Mouse (Mus musculus): Measurements from ENCODE around the gene Nudt16l1. TPM values are rescaled to one million over a fixed set of nuclear protein-coding genes. Genes with fewer than 3 reads are reported as not detected.

Nudt16l1 gene
- total RNA-seq, 1 experiment: 40.0 TPM

GRCm38 (mm10) chr16:4979755-4980380, 41.3 kb downstream of the Nudt16l1 start:
- no peak for DNase-seq (ENCODE audit: low read depth, low spot score)
- no peaks in the 10 kb centered on the region for H3K36me3 ChIP-seq (ENCODE audit: control insufficient read depth, insufficient read depth, low read length, poor library complexity, severe bottlenecking)
- TF ChIP-seq ZNF384 (IDR thresholded peaks at IDR 0.05; ENCODE audit: low read depth, low read length): 0 out of 2 replicates have a peak, but pooled peaks have one; percentile 40
- TF ChIP-seq ZC3H11A (IDR thresholded peaks at IDR 0.05; ENCODE audit: borderline replicate concordance, low read depth, low read length): no peak
- H3K9ac ChIP-seq (ENCODE audit: insufficient read depth, low read depth, low read length, poor library complexity, severe bottlenecking): no peak overlapping the region
- in situ Hi-C loops (cut with MboI; ENCODE audit: low sequenced_read_pairs in 2 of 2, unreplicated experiment in 2 of 2): no loop called here
- H3K9me3 ChIP-seq (ENCODE audit: control insufficient read depth, insufficient read depth, low read depth, low read length): no peaks in the 10 kb centered on the region
- H3K27ac ChIP-seq (ENCODE audit: insufficient read depth, low read depth, low read length, poor library complexity, severe bottlenecking): no peak overlapping the region
- no peaks in the 10 kb centered on the region for H3K4me1 ChIP-seq (ENCODE audit: control insufficient read depth in 2 of 2, insufficient read depth in 2 of 2, low read length in 2 of 2, poor library complexity in 1 of 2)
- no peak overlapping the region for H3K4me3 ChIP-seq (ENCODE audit: insufficient read depth in 1 of 2, low read depth in 1 of 2, low read length in 2 of 2, poor library complexity in 1 of 2, severe bottlenecking in 1 of 2)

- no peak for DNase-seq (ENCODE audit: low read depth, low spot score)
- Histone ChIP-seq H3K4me1 (ENCODE audit: control insufficient read depth in 2 of 2, insufficient read depth in 2 of 2, low read length in 2 of 2, poor library complexity in 1 of 2) (no peaks in the 10 kb centered on the region), H3K36me3 (ENCODE audit: control insufficient read depth, insufficient read depth, low read length, poor library complexity, severe bottlenecking) (no peaks in the 10 kb centered on the region), H3K27ac (ENCODE audit: insufficient read depth, low read depth, low read length, poor library complexity, severe bottlenecking) (no peak overlapping the region), H3K4me3 (ENCODE audit: insufficient read depth in 1 of 2, low read depth in 1 of 2, low read length in 2 of 2, poor library complexity in 1 of 2, severe bottlenecking in 1 of 2) (no peak overlapping the region), H3K9ac (ENCODE audit: insufficient read depth, low read depth, low read length, poor library complexity, severe bottlenecking) (no peak overlapping the region), H3K9me3 (ENCODE audit: control insufficient read depth, insufficient read depth, low read depth, low read length) (no peaks in the 10 kb centered on the region)
- TF ChIP-seq ZNF384 (IDR thresholded peaks at IDR 0.05; ENCODE audit: low read depth, low read length) (no peak), MAFK (IDR thresholded peaks at IDR 0.05; ENCODE audit: insufficient read depth, low read depth, low read length) (no peak), ZC3H11A (IDR thresholded peaks at IDR 0.05; ENCODE audit: borderline replicate concordance, low read depth, low read length) (no peak), CHD2 (IDR thresholded peaks at IDR 0.05; ENCODE audit: low read depth, low read length) (no peak), HCFC1 (IDR thresholded peaks at IDR 0.05; ENCODE audit: borderline replicate concordance, insufficient read depth, low read length) (no peak)
- in situ Hi-C loops (cut with MboI; ENCODE audit: low sequenced_read_pairs in 2 of 2, unreplicated experiment in 2 of 2): no loop called here
Observed at GRCm38 (mm10) chr16:4984717-4985116, 46.2 kb downstream of the Nudt16l1 start.

Other genes with a start within 250 kb of the Nudt16l1 start
- 35.2 and 43.5 TPM in 2 replicates for gene Nmral1, start 219.4 kb upstream of the Nudt16l1 start, total RNA-seq (2012; rRNA removed)
- gene Hmox2, start 212.4 kb upstream of the Nudt16l1 start, total RNA-seq (2012; rRNA removed): 26.2 and 36.1 TPM in 2 replicates
- 27.1 and 35.1 TPM in 2 replicates for gene Cdip1, start 148.5 kb upstream of the Nudt16l1 start, total RNA-seq (2012; rRNA removed)
- 0.09 and 0.21 TPM in 2 replicates for gene 4930562C15Rik, start 103.3 kb upstream of the Nudt16l1 start, total RNA-seq (2012; rRNA removed)
- 26.7 and 41.3 TPM in 2 replicates for gene Ubald1, start 58.4 kb upstream of the Nudt16l1 start, total RNA-seq (2012; rRNA removed)
- gene Mgrn1, start 52.5 kb upstream of the Nudt16l1 start, total RNA-seq (2012; rRNA removed): 24.0 and 25.7 TPM in 2 replicates
- gene Anks3, start 25.4 kb downstream of the Nudt16l1 start, total RNA-seq (2012; rRNA removed): 34.9 and 46.7 TPM in 2 replicates
- gene Sept12, start 59.1 kb downstream of the Nudt16l1 start, total RNA-seq (2012; rRNA removed): 0.13 and 0.16 TPM in 2 replicates
- gene Smim22, start 68.5 kb downstream of the Nudt16l1 start, total RNA-seq (2012; rRNA removed): 1.9 and 2.2 TPM in 2 replicates
- 18.7 and 25.7 TPM in 2 replicates for gene Rogdi, start 74.8 kb downstream of the Nudt16l1 start, total RNA-seq (2012; rRNA removed)
- gene Glyr1, start 111.1 kb downstream of the Nudt16l1 start, total RNA-seq (2012; rRNA removed): 67.4 and 75.6 TPM in 2 replicates
- gene Ubn1, start 111.3 kb downstream of the Nudt16l1 start, total RNA-seq (2012; rRNA removed): 13.5 and 16.0 TPM in 2 replicates
- gene Ppl, start 193.7 kb downstream of the Nudt16l1 start, total RNA-seq (2012; rRNA removed): 4.1 and 6.0 TPM in 2 replicates
- 1.3 and 3.1 TPM in 2 replicates for gene Sec14l5, start 208.3 kb downstream of the Nudt16l1 start, total RNA-seq (2012; rRNA removed)

All from ES-E14 (cell line).